Mouse (Mus musculus) CH12.LX (cell line): ENCODE measurements around the gene Mpped1. TPM values are rescaled to one million over a fixed set of nuclear protein-coding genes. Genes with fewer than 3 reads are reported as not detected.

ENCODE experiments used
- DNase-seq: peaks from one replicate; pipeline ENCODE4 v3.0.0-alpha.2; 2013; ENCODE audit errors: extremely low read depth
- H3K27ac ChIP-seq: 2 replicates; pipeline ENCODE4 v1.5.1; 2012; ENCODE audit warnings: low read depth, mild to moderate bottlenecking, control low read depth, moderate library complexity; ENCODE audit not compliant: insufficient read depth
- H3K27me3 ChIP-seq: replicated peaks from 2 replicates; pipeline ENCODE3; 2012; ENCODE audit warnings: inconsistent platforms
- H3K36me3 ChIP-seq, 2 experiments: replicated peaks in 1 of 2; 2 replicates each; pipeline versions ENCODE3 to v1.6.1; 2012; ENCODE audit warnings: inconsistent platforms in 1 of 2, low read length in 1 of 2, mild to moderate bottlenecking in 1 of 2, mixed read lengths in 1 of 2, moderate library complexity in 1 of 2; ENCODE audit not compliant: control insufficient read depth in 1 of 2, insufficient read depth in 1 of 2
- H3K4me1 ChIP-seq, 2 experiments: 2 replicates each; pipeline ENCODE4 v1.6.1; 2012; ENCODE audit warnings: inconsistent platforms in 1 of 2, moderate library complexity in 1 of 2; ENCODE audit not compliant: insufficient read depth in 2 of 2, control insufficient read depth in 1 of 2
- H3K4me2 ChIP-seq: 2 replicates; pipeline ENCODE4 v1.6.1; 2012; ENCODE audit warnings: low read depth, mild to moderate bottlenecking, control low read depth; ENCODE audit not compliant: poor library complexity, insufficient read depth, severe bottlenecking
- H3K4me3 ChIP-seq, 3 experiments: fragments of 150-350 bp in 1 of 3; sonication (generic) in 1 of 3; replicated peaks in 1 of 3; 2 replicates each; pipeline versions ENCODE3 to v1.5.1; 2011 to 2012; ENCODE audit warnings: low read depth in 2 of 3, low read length in 2 of 3, mild to moderate bottlenecking in 2 of 3, moderate library complexity in 2 of 3, control low read depth in 1 of 3, improper control_type of control experiment in 1 of 3, inconsistent platforms in 1 of 3, mixed read lengths in 1 of 3; ENCODE audit not compliant: poor library complexity in 1 of 3
- H3K79me2 ChIP-seq: replicated peaks from 2 replicates; pipeline ENCODE4 v1.6.1; 2012; ENCODE audit warnings: mild to moderate bottlenecking, moderate library complexity; ENCODE audit not compliant: control insufficient read depth, poor library complexity, insufficient read depth, severe bottlenecking; ENCODE audit errors: extremely low read depth
- H3K9ac ChIP-seq: 2 replicates; pipeline ENCODE4 v1.6.1; 2012; ENCODE audit warnings: low read depth, mild to moderate bottlenecking, control low read depth, moderate library complexity; ENCODE audit not compliant: insufficient read depth
- H3K9me3 ChIP-seq: replicated peaks from 2 replicates; pipeline ENCODE3; 2012; ENCODE audit warnings: low read length, inconsistent platforms, mixed read lengths
- CHD1 ChIP-seq: IDR thresholded peaks from 2 replicates; pipeline ENCODE4 v1.6.1; 2012; ENCODE audit warnings: low read depth, low read length, improper control_type of control experiment, inconsistent platforms
- CHD2 ChIP-seq: IDR thresholded peaks from 2 replicates; pipeline ENCODE4 v1.6.1; 2011; ENCODE audit warnings: low read length, improper control_type of control experiment
- EP300 ChIP-seq: IDR thresholded peaks from 2 replicates; pipeline ENCODE4 v1.6.1; 2011; ENCODE audit warnings: low read length, improper control_type of control experiment
- GABPA ChIP-seq: IDR thresholded peaks from 2 replicates; pipeline ENCODE4 v1.6.1; 2012; ENCODE audit warnings: low read depth, low read length, improper control_type of control experiment, inconsistent platforms; ENCODE audit not compliant: insufficient replicate concordance
- HCFC1 ChIP-seq: IDR thresholded peaks from 2 replicates; pipeline ENCODE4 v1.6.1; 2012; ENCODE audit warnings: low read depth, mild to moderate bottlenecking, inconsistent platforms, low read length, improper control_type of control experiment
- IRF4 ChIP-seq: IDR thresholded peaks from 2 replicates; pipeline ENCODE4 v1.6.1; 2014; ENCODE audit warnings: low read depth, mild to moderate bottlenecking, inconsistent platforms, low read length, improper control_type of control experiment
- JUND ChIP-seq: conservative IDR thresholded peaks from 2 replicates; pipeline ENCODE4 v1.6.1; 2011; ENCODE audit warnings: low read depth, low read length, improper control_type of control experiment
- MAX ChIP-seq: IDR thresholded peaks from 2 replicates; pipeline ENCODE4 v1.6.1; 2011; ENCODE audit warnings: low read length, improper control_type of control experiment
- MAZ ChIP-seq: IDR thresholded peaks from 2 replicates; pipeline ENCODE4 v1.6.1; 2012; ENCODE audit warnings: low read depth, mild to moderate bottlenecking, inconsistent platforms, low read length, improper control_type of control experiment, moderate library complexity
- MEF2A ChIP-seq: IDR thresholded peaks from 2 replicates; pipeline ENCODE4 v1.6.1; 2014; ENCODE audit warnings: low read depth, mild to moderate bottlenecking, inconsistent platforms, low read length, improper control_type of control experiment, borderline replicate concordance
- MXI1 ChIP-seq: IDR thresholded peaks from 2 replicates; pipeline ENCODE4 v1.6.1; 2011; ENCODE audit warnings: mild to moderate bottlenecking, low read depth, low read length, improper control_type of control experiment
- MYC ChIP-seq: IDR thresholded peaks from 2 replicates; pipeline ENCODE4 v1.6.1; 2011; ENCODE audit warnings: low read depth, mild to moderate bottlenecking, improper control_type of control experiment, low read length
- RCOR1 ChIP-seq: conservative IDR thresholded peaks from 2 replicates; pipeline ENCODE4 v1.6.1; 2012; ENCODE audit warnings: low read depth, mild to moderate bottlenecking, inconsistent platforms, low read length, improper control_type of control experiment
- SIN3A ChIP-seq: IDR thresholded peaks from 2 replicates; pipeline ENCODE4 v1.6.1; 2012; ENCODE audit warnings: low read length, improper control_type of control experiment, inconsistent platforms
- SMC3 ChIP-seq: IDR thresholded peaks from 2 replicates; pipeline ENCODE4 v1.6.1; 2011; ENCODE audit warnings: low read depth, low read length, improper control_type of control experiment
- TCF12 ChIP-seq: IDR thresholded peaks from 2 replicates; pipeline ENCODE4 v1.6.1; 2014; ENCODE audit warnings: low read depth, mild to moderate bottlenecking, inconsistent platforms, low read length, improper control_type of control experiment
- USF1 ChIP-seq: IDR thresholded peaks from 2 replicates; pipeline ENCODE4 v1.6.1; 2014; ENCODE audit warnings: low read depth, mild to moderate bottlenecking, inconsistent platforms, low read length, improper control_type of control experiment
- ZC3H11A ChIP-seq: IDR thresholded peaks from 2 replicates; pipeline ENCODE4 v1.6.1; 2012; ENCODE audit warnings: low read depth, mild to moderate bottlenecking, inconsistent platforms, low read length, improper control_type of control experiment
- ZKSCAN1 ChIP-seq: IDR thresholded peaks from 2 replicates; pipeline ENCODE4 v1.6.1; 2012; ENCODE audit warnings: low read depth, inconsistent platforms, low read length, improper control_type of control experiment, borderline replicate concordance
- ZMIZ1 ChIP-seq: IDR thresholded peaks from 2 replicates; pipeline ENCODE4 v1.6.1; 2012; ENCODE audit warnings: low read depth, mild to moderate bottlenecking, inconsistent platforms, low read length, improper control_type of control experiment
- ZNF384 ChIP-seq: IDR thresholded peaks from 2 replicates; pipeline ENCODE4 v1.6.1; 2012; ENCODE audit warnings: low read depth, low read length, improper control_type of control experiment, inconsistent platforms
- dilution Hi-C: fragments of 300-500 bp; cut with MboI; formaldehyde crosslinking; loops from 2 replicates; pipeline ENCODE4 v1.14.3; 2020; ENCODE audit warnings: low sequenced_read_pairs; ENCODE audit not compliant: extremely low pct_unique_long_range_greater_than_20kb, extremely low pct_ligation_motif_present
- in situ Hi-C: fragments of 300-500 bp; cut with MboI; formaldehyde crosslinking; loops from 3 replicates; pipeline ENCODE4 v1.14.3; 2019; ENCODE audit warnings: low sequenced_read_pairs, low pct_ligation_motif_present, low pct_unique_long_range_greater_than_20kb, mixed read lengths
- polyA plus RNA-seq: library from polyadenylated mRNA; unstranded; fragments of >175 nt; gene quantifications from 2 replicates; pipeline ENCODE4 v1.2.1, GENCODE M21; 2012; ENCODE audit warnings: low read depth; ENCODE audit not compliant: insufficient read length
- total RNA-seq, 2 experiments: library from RNA; depleted of rRNA; stranded (reverse); fragments of 300-350 nt in 1 of 2; fragments of >200 nt in 1 of 2; gene quantifications; 2 replicates each; pipeline ENCODE4 v1.2.3; 2012 to 2014

Mpped1 gene
- total and polyA plus RNA-seq, 3 experiments = 0.07 to 0.42 TPM; not detected in 1

- peaks cover 5% of the 10 kb centered on the region for H3K9me3 ChIP-seq
- TF ChIP-seq MAX = no peak
- TF ChIP-seq JUND = no peak
- TF ChIP-seq CHD1 = no peak
- TF ChIP-seq EP300 = no peak
- TF ChIP-seq ZMIZ1 = no peak
- TF ChIP-seq SMC3 = no peak
- no peak for TF ChIP-seq TCF12
- TF ChIP-seq RCOR1 = no peak
- no peak for TF ChIP-seq MAZ
- no peak for TF ChIP-seq SIN3A
- TF ChIP-seq ZNF384 = no peak
- no peak for TF ChIP-seq MEF2A
- no peak for TF ChIP-seq ZC3H11A
- no peak for TF ChIP-seq ZKSCAN1
- TF ChIP-seq CHD2 = no peak
- TF ChIP-seq, all 38 proteins: peak for 0
- no peaks in the 10 kb centered on the region for H3K4me1 ChIP-seq
- H3K27ac ChIP-seq = no peak overlapping the region
- H3K36me3 ChIP-seq = no peaks in the 10 kb centered on the region
- no peak overlapping the region for H3K9ac ChIP-seq
- DNase-seq = no peak
- dilution Hi-C loops = no loop called here
- H3K79me2 ChIP-seq = no peaks in the 10 kb centered on the region
- no peak overlapping the region for H3K4me3 ChIP-seq
- peaks cover 45% of the 10 kb centered on the region for H3K27me3 ChIP-seq
- H3K4me2 ChIP-seq = no peak overlapping the region
- in situ Hi-C loops = no loop called here
These were observed 53.0 kb downstream of the Mpped1 start for GRCm38 (mm10) chr15:83832265-83832664.

DNA sequence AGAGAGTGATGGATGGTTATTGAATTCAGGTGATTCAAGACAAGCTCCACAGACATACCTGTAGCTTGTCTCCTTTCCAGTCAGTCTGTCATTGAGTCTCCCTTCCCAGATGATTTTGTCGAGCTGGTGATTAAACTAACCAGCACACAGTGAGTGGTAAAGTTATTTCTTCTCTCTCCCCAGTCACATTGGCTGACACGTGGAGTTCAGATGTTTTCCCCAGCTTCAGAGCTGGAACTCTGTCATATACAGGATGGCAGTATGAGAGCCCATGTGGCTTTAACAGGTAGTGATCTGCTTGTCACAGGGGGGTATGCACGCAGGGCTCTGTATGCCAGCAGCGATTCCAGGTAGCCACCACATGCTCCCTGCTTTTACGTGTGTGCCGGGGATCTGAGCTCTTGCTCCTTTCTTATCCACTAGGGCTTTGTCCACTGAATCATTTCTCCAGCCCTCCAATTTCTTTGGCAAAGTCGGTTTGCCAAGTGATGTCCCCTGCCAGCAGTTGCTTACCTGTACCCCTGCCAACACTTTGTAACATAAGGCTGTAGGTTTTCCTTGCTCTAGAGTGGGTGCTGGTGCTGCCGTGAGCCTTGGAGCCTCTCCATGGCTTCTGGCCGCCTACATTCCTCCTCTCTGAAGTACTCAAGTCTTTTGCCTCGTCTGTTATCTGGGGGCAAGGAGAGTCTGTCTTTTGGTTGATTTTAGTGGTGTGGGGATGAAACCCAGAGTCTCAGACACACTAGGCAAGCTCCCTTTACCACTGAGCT is 61.9 kb downstream of the Mpped1 start:
- Histone ChIP-seq H3K4me1 (no peaks in the 10 kb centered on the region), H3K27me3 (peaks cover 78% of the 10 kb centered on the region), H3K4me2 (no peak overlapping the region), H3K79me2 (no peaks in the 10 kb centered on the region), H3K9me3 (no peaks in the 10 kb centered on the region), H3K36me3 (no peaks in the 10 kb centered on the region), H3K27ac (no peak overlapping the region), H3K4me3 (no peak overlapping the region), H3K9ac (no peak overlapping the region)
- dilution Hi-C loops = no loop called here
- TF ChIP-seq SMC3 (no peak), HCFC1 (no peak), MEF2A (no peak), GABPA (no peak), IRF4 (no peak), EP300 (no peak), TCF12 (no peak), MAX (no peak), MAZ (no peak), ZC3H11A (no peak), RCOR1 (no peak), MXI1 (no peak), USF1 (no peak), MYC (no peak)
- in situ Hi-C loops = no loop called here
- DNase-seq = no peak
